Mouse (Mus musculus): ENCODE data around the gene C1ql2. TPM values are rescaled to one million over a fixed set of nuclear protein-coding genes. Genes with fewer than 3 reads are reported as not detected.

The C1ql2 gene
- polyA plus RNA-seq (2012) = not detected in 2 replicates

- no peak for TF ChIP-seq GATA1 (IDR thresholded peaks at IDR 0.05; ENCODE audit: low read length)
Measured at GRCm38 (mm10) chr1:120340419-120341171, at the start of gene C1ql2. C1ql2 (plus strand) TSS chr1:120340582.

DNA sequence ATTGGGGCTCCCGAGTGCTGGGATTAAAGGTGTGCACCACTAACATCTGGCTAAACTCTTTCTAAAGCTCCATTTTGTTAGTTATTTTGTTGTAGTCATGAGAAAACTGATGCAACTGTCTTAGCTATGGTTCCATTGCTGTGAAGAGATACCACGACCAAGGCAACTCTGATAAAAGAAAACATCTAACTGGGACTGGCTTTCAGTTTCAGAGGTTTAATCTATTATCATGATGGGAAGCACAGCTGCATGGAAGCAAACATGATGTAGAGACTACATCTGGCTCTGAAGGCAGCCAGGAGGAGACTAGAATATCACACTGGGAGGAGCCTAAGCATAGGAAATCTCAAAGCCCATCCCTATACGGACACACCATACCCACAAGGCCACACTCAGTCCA, 48.7 kb upstream of the C1ql2 start:
- no peak for TF ChIP-seq GATA1 (IDR thresholded peaks at IDR 0.05; ENCODE audit: low read length)

DNA sequence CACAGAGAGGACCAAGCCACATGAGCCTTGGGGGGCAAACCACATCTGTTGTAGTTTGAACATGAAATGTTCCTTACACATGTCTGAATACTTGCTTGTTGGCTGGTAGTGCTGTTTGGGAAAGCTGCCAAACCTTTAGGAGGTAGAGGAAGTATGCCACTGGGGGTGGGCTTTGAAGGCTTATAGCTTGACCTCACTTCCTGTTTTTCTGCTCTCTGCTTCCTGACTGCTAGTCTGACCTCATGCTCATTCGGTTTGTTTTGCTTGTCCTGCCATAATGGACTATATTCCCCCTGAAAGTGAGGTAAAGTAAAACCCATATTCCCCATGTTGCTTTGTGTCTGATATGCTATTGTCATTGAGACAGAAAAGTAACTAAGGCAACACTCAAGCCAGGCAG, 46.6 kb upstream of the C1ql2 start:
- no peak for TF ChIP-seq GATA1 (IDR thresholded peaks at IDR 0.05; ENCODE audit: low read length)

DNA sequence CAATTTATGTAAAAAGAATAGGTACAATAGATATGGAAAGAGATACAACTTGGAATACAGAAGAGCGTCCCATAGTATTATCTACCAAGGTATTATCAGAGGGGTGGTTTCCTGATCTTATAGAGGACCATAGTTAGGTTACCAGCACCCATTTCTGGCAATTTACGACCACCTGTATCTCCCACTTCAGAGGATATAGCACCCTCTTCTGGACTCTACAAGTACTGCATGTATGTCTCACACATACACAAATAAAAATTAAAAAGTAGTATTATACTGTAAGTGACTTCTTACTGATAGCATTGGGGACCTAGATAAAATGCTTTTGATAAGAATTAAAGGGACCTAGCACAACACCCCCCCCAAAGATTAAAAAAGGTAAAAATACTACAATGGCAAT, 43.4 kb upstream of the C1ql2 start:
- TF ChIP-seq GATA1 (IDR thresholded peaks at IDR 0.05; ENCODE audit: low read length) = no peak

DNA sequence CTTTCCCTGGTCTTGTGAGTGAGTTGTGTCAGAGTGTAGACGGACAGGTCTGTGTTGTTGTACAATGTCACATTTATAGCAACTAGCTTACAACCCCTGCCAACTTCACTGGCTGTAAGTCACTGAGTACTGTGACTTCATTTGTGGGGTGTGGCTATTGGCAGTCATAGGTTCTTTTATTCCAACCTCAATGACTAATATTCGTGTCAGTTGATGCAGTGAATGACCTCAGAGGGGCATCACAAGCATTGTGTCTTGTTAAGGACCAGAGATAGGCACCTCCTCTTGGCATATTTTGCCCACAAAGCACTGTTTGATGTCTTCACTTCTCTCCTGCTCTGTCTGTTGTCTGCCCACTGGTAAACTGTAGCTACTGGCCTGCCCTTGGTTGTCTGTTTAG, 34.6 kb upstream of the C1ql2 start:
- TF ChIP-seq GATA1 (IDR thresholded peaks at IDR 0.05; ENCODE audit: low read length) = no peak

GRCm38 (mm10) chr1:120321270-120322021, 18.9 kb upstream of the C1ql2 start:
- TF ChIP-seq GATA1 (IDR thresholded peaks at IDR 0.05; ENCODE audit: low read length) = no peak

DNA sequence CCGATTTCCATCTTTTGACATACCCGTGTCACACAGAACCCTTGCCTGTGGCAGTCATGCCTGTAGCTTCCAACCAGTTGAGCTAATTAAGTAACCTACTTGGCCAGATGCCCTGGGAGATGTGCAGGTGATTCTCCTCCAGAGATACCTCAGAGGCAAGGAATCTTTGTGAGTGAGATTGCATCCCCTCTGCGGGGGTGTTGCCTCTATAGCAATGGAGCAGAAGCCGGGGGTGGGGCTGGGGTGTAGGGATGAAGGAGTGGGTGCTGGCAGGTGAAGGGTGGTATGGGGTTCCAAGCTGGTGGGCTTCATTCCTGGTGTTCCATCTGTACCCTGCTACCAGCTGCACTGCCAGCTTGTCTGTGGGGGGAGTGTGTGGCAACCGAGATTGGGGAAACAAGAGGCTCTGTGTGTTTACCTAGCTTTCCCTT, 17.2 kb upstream of the C1ql2 start:
- no peak for TF ChIP-seq GATA1 (IDR thresholded peaks at IDR 0.05; ENCODE audit: low read length)

GRCm38 (mm10) chr1:120327714-120328113, 12.7 kb upstream of the C1ql2 start:
- no peak for TF ChIP-seq GATA1 (IDR thresholded peaks at IDR 0.05; ENCODE audit: low read length)

DNA sequence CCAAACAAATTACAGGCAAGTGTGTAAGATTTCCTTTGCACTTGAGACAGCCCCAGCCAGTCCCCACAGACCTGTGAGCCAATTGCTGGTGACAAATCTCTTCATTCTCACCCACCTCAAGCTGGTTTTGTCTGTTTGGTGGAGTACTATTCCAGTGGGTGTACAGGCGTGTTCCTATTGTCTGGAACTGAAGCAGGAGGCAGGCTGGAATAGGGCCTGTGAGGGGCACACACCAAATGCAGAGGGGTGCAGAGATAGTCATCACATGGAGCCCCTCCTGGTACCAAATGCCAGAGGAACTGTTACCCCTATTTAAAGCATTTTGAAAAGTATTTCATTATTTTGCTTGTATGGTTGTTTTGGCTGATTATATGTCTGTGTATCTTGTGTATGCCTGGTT, 12.2 kb upstream of the C1ql2 start:
- TF ChIP-seq GATA1 (IDR thresholded peaks at IDR 0.05; ENCODE audit: low read length) = no peak

DNA sequence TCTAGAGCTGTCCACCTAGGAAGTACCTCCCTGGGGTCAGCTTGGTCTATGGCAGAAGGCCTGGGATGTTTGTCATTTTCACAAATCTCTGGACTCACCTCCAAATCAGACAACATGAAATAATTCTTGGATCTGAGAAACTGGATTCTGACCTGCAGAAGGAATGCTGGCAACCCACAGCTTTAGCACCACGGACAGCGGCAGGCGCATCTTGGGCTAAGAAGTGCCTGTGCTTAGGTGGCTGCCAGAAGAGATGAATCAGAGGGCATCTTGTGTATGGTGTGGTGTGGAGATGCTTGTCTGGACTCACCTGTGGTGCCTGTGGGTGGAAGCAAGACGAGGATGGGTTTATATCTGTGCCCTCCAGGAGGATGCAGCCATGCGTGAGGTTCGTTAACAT, 8.5 kb upstream of the C1ql2 start:
- no peak for TF ChIP-seq GATA1 (IDR thresholded peaks at IDR 0.05; ENCODE audit: low read length)

DNA sequence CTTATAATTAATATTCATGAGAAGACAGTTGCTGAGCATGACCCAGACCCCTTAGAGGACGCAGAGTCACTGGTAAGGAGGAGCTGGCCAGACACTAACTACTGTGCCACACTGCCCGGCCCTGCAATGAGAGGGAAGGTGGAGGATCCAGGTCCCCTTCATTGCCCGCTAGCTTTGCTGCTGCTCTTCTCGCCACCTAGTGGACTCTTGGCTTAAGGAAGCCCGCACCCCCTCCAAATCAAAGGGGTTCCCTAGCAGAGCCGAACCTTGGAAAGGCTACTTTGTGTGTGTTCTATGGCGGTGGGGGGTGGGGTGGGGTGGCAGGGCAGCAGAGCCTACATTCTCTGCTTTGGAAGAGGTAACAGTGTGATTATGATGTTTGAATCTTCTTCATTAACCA, 2.4 kb upstream of the C1ql2 start:
- no peak for TF ChIP-seq GATA1 (IDR thresholded peaks at IDR 0.05; ENCODE audit: low read length)

DNA sequence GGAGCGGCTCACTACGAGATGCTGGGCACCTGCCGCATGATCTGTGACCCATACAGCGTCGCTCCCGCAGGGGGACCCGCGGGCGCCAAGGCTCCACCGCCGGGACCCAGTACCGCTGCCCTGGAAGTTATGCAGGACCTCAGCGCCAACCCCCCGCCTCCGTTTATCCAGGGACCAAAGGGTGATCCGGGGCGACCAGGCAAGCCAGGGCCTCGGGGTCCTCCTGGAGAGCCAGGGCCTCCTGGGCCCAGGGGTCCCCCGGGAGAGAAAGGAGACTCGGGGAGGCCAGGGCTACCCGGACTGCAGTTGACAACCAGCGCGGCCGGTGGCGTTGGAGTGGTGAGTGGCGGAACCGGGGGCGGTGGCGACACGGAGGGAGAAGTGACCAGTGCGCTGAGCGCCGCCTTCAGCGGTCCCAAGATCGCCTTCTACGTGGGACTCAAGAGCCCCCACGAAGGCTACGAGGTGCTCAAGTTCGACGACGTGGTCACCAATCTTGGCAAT, 842 bp downstream of the C1ql2 start:
- no peak for TF ChIP-seq GATA1 (IDR thresholded peaks at IDR 0.05; ENCODE audit: low read length)

DNA sequence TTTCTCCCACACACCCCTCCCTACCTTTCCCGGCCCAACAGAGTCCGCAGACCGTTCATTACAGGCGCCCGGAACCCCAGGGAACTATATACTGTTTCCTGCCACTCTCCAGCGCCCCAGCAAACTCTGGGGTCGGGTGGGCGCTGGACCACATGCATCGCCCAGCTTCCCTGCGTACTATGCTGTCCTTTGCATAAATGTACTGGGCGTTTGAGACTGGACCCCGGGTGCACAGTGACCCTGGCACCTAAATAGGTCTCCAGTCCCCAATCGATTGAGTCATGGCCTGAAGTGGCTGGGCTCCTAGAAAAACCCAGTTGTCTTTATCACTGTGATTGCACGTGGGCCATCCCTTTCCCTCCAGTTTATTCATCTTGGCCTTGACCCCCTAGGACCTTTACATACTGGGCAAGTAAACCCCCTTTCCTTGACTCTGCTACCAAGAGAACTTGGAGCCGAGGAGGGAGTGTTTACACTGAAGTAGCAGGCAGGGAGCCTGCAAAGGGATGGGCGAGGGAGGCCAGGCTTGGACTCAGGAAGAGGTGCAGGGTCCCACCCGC, 1.5 kb downstream of the C1ql2 start:
- no peak for TF ChIP-seq GATA1 (IDR thresholded peaks at IDR 0.05; ENCODE audit: low read length)

DNA sequence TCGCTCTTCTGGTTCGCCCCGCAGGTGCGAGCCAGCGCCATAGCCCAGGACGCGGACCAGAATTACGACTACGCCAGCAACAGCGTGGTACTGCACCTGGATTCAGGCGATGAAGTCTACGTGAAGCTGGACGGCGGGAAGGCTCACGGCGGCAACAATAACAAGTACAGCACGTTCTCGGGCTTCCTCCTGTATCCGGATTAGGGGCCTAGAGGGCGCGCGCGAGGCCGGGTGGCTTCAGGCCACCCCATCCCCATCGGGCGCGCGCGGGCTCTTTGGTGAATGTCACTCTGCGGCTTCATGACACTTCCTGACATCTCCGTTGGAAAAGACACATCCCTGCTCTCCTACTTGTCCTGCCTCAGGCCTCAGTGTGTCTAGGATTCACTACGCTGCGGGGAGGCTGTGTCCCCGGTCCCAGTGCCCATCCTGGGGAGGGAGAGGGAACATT, 2.0 kb downstream of the C1ql2 start:
- TF ChIP-seq GATA1 (IDR thresholded peaks at IDR 0.05; ENCODE audit: low read length) = no peak

DNA sequence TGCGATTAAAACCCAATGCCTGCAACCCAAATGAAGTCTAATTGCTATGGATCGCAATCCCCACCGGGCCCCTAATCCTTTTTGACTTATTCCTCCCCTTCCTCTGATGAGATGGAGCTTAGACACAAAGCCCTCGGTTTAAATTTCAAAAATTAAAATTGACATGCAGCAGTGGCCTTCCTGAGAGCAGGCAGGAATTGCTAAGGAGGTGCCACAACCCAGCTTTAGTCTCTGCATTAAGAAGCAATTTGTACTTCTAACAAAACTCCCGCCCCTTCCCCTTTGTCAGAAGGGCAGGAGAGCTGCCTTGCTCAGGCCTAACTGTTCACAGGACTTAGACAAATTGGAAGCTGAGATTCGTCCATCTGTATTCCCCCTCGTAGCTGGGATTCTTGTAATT, 4.6 kb downstream of the C1ql2 start:
- no peak for TF ChIP-seq GATA1 (IDR thresholded peaks at IDR 0.05; ENCODE audit: low read length)

GRCm38 (mm10) chr1:120354387-120354786, 14.0 kb downstream of the C1ql2 start:
- TF ChIP-seq GATA1 (IDR thresholded peaks at IDR 0.05; ENCODE audit: low read length) = no peak
